Mouse (Mus musculus): Measurements from ENCODE around the gene Ssu2. TPM values are rescaled to one million over a fixed set of nuclear protein-coding genes. Genes with fewer than 3 reads are reported as not detected.

Ssu2 gene
- not detected for polyA plus RNA-seq (2017; shearing (Covaris generic))

GRCm38 (mm10) chr6:112387947-112388346, at the start of gene Ssu2:
TSS of gene Ssu2 (minus strand) at chr6:112388023.
- no peak for ATAC-seq

- no peak for ATAC-seq
Observed at GRCm38 (mm10) chr6:112426018-112426732, 38.4 kb upstream of the Ssu2 start.

- no peak for ATAC-seq
Observed at GRCm38 (mm10) chr6:112423746-112424501, 36.1 kb upstream of the Ssu2 start.

- ATAC-seq: no peak
Observed at GRCm38 (mm10) chr6:112420883-112421282, 33.1 kb upstream of the Ssu2 start.

- no peak for ATAC-seq
Observed at GRCm38 (mm10) chr6:112419333-112419732, 31.5 kb upstream of the Ssu2 start.

- no peak for ATAC-seq
Observed at GRCm38 (mm10) chr6:112404111-112404510, 16.3 kb upstream of the Ssu2 start.

GRCm38 (mm10) chr6:112401953-112402683, 14.3 kb upstream of the Ssu2 start:
- ATAC-seq: no peak

GRCm38 (mm10) chr6:112397351-112397750, 9.5 kb upstream of the Ssu2 start:
- ATAC-seq: no peak

- ATAC-seq: no peak
Observed at GRCm38 (mm10) chr6:112396352-112396751, 8.5 kb upstream of the Ssu2 start.

- no peak for ATAC-seq
Observed at GRCm38 (mm10) chr6:112388385-112388784, 562 bp upstream of the Ssu2 start.

- ATAC-seq: no peak
Observed at GRCm38 (mm10) chr6:112386260-112386659, 1.6 kb downstream of the Ssu2 start.

- ATAC-seq: no peak
Observed at GRCm38 (mm10) chr6:112382990-112383685, 4.7 kb downstream of the Ssu2 start.

- ATAC-seq: no peak
Observed at GRCm38 (mm10) chr6:112379054-112379453, 8.8 kb downstream of the Ssu2 start.

- ATAC-seq: no peak
Observed at GRCm38 (mm10) chr6:112375661-112376392, 12.0 kb downstream of the Ssu2 start.

- ATAC-seq: no peak
Observed at GRCm38 (mm10) chr6:112373886-112374585, 13.8 kb downstream of the Ssu2 start.

- no peak for ATAC-seq
Observed at GRCm38 (mm10) chr6:112365294-112365693, 22.5 kb downstream of the Ssu2 start.

GRCm38 (mm10) chr6:112364581-112364980, 23.2 kb downstream of the Ssu2 start:
- ATAC-seq: no peak

GRCm38 (mm10) chr6:112362349-112362958, 25.4 kb downstream of the Ssu2 start:
- no peak for ATAC-seq

GRCm38 (mm10) chr6:112360676-112361075, 27.1 kb downstream of the Ssu2 start:
- no peak for ATAC-seq

- no peak for ATAC-seq
Observed at GRCm38 (mm10) chr6:112359341-112359740, 28.5 kb downstream of the Ssu2 start.

- ATAC-seq: no peak
Observed at GRCm38 (mm10) chr6:112350452-112350851, 37.4 kb downstream of the Ssu2 start.

Data from CD4-positive, CD25-positive, alpha-beta regulatory T cell, adult 4 months (primary cell).